Mouse (Mus musculus) myocyte (in vitro differentiated cells): ENCODE measurements around the gene Vpreb3. TPM values are rescaled to one million over a fixed set of nuclear protein-coding genes. Genes with fewer than 3 reads are reported as not detected.
A peak's percentile ranks its signal among the peaks of the same experiment; 100 is the strongest.
"Not testable (repeated sequence)": the region's sequence is repeated elsewhere in the genome, so short reads cannot be mapped to it uniquely, and the experiment has no call there.

Experiments used
- H3K27me3 ChIP-seq: one replicate; pipeline ENCODE4 v1.6.1; 2011; ENCODE audit not compliant: control insufficient read depth, insufficient read depth, insufficient read length
- H3K36me3 ChIP-seq: one replicate; pipeline ENCODE4 v1.6.1; 2011; ENCODE audit not compliant: control insufficient read depth, insufficient read depth
- H3K4me2 ChIP-seq: one replicate; pipeline ENCODE4 v1.6.1; 2011; ENCODE audit warnings: low read depth, control low read depth
- H3K4me3 ChIP-seq: one replicate; pipeline ENCODE4 v1.5.1; 2011; ENCODE audit warnings: mild to moderate bottlenecking, control low read depth, moderate library complexity
- H3K79me2 ChIP-seq: one replicate; pipeline ENCODE4 v1.6.1; 2011; ENCODE audit not compliant: control insufficient read depth, insufficient read depth
- H3ac ChIP-seq: one replicate; pipeline ENCODE4 v1.6.1; 2011; ENCODE audit not compliant: control insufficient read depth, insufficient read length
- CEBPB ChIP-seq: IDR thresholded peaks from 2 replicates; pipeline ENCODE4 v1.6.1; 2011; ENCODE audit warnings: mild to moderate bottlenecking, moderate library complexity; ENCODE audit not compliant: poor library complexity, insufficient read depth, severe bottlenecking
- E2F4 ChIP-seq: IDR thresholded peaks from one replicate; pipeline ENCODE4 v1.6.1; 2011; ENCODE audit warnings: mild to moderate bottlenecking, control low read depth, moderate library complexity; ENCODE audit not compliant: insufficient read depth
- MAX ChIP-seq: IDR thresholded peaks from one replicate; pipeline ENCODE4 v1.6.1; 2011; ENCODE audit warnings: low read depth, mild to moderate bottlenecking, control low read depth
- MYOD1 ChIP-seq, 3 experiments: IDR thresholded peaks; one replicate each; pipeline ENCODE4 v1.6.1; 2011; ENCODE audit warnings: control low read depth in 2 of 3, low read depth in 2 of 3, mild to moderate bottlenecking in 2 of 3, moderate library complexity in 1 of 3; ENCODE audit not compliant: insufficient read length in 2 of 3, control insufficient read depth in 1 of 3
- MYOG ChIP-seq, 3 experiments: IDR thresholded peaks; one replicate each; pipeline ENCODE4 v1.6.1; 2011; ENCODE audit warnings: control low read depth in 2 of 3, low read depth in 2 of 3, mild to moderate bottlenecking in 2 of 3; ENCODE audit not compliant: insufficient read length in 2 of 3, control insufficient read depth in 1 of 3, insufficient read depth in 1 of 3
- POLR2A ChIP-seq: IDR thresholded peaks from one replicate; pipeline ENCODE4 v1.6.1; 2011; ENCODE audit warnings: low read depth, mild to moderate bottlenecking, control low read depth, moderate library complexity; ENCODE audit not compliant: insufficient read length
- POLR2AphosphoS2 ChIP-seq: IDR thresholded peaks from one replicate; pipeline ENCODE4 v1.6.1; 2011; ENCODE audit warnings: low read depth, control low read depth; ENCODE audit not compliant: insufficient read length
- REST ChIP-seq: IDR thresholded peaks from one replicate; pipeline ENCODE4 v1.6.1; 2011; ENCODE audit warnings: mild to moderate bottlenecking, control low read depth, moderate library complexity; ENCODE audit not compliant: insufficient read depth, insufficient read length
- SRF ChIP-seq: IDR thresholded peaks from one replicate; pipeline ENCODE4 v1.6.1; 2011; ENCODE audit warnings: low read depth; ENCODE audit not compliant: control insufficient read depth, insufficient read length
- TCF12 ChIP-seq: IDR thresholded peaks from one replicate; pipeline ENCODE4 v1.6.1; 2011; ENCODE audit warnings: mild to moderate bottlenecking, control low read depth; ENCODE audit not compliant: poor library complexity, insufficient read depth, severe bottlenecking
- TCF3 ChIP-seq: IDR thresholded peaks from one replicate; pipeline ENCODE4 v1.6.1; 2011; ENCODE audit warnings: low read depth, control low read depth; ENCODE audit not compliant: insufficient read length
- USF1 ChIP-seq: IDR thresholded peaks from one replicate; pipeline ENCODE4 v1.6.1; 2011; ENCODE audit warnings: low read depth, mild to moderate bottlenecking, control low read depth, moderate library complexity
- polyA plus RNA-seq: library from polyadenylated mRNA; unstranded; fragments of >200 nt; fragmentation: generic; extraction: Trizol; gene quantifications from one replicate; pipeline ENCODE4 v1.2.1, GENCODE M21; 2012; ENCODE audit warnings: missing spikeins

Vpreb3 gene
- polyA plus RNA-seq, 1 experiment, result 0.48 TPM

GRCm38 (mm10) chr10:75978835-75979157 lies 35.9 kb downstream of the Vpreb3 start:
- Histone ChIP-seq H3ac (no peak overlapping the region), H3K4me3 (no peak overlapping the region), H3K36me3 (no peaks in the 10 kb centered on the region), H3K4me2 (no peak overlapping the region), H3K27me3 (peaks cover 4% of the 10 kb centered on the region), H3K79me2 (no peaks in the 10 kb centered on the region)
- no peak for TF ChIP-seq USF1

- H3ac ChIP-seq, result no peak overlapping the region
- no peak overlapping the region for H3K4me2 ChIP-seq
- peaks cover 4% of the 10 kb centered on the region for H3K27me3 ChIP-seq
- H3K36me3 ChIP-seq, result no peaks in the 10 kb centered on the region
- no peak for TF ChIP-seq CEBPB
- no peak for TF ChIP-seq TCF3
- no peak for TF ChIP-seq USF1
- TF ChIP-seq REST, result no peak
- TF ChIP-seq E2F4, result no peak
- H3K79me2 ChIP-seq, result no peaks in the 10 kb centered on the region
- H3K4me3 ChIP-seq, result no peak overlapping the region
These were observed 36.6 kb downstream of the Vpreb3 start for GRCm38 (mm10) chr10:75979432-75979831.

GRCm38 (mm10) chr10:75990430-75991042 lies 47.7 kb downstream of the Vpreb3 start:
- TF ChIP-seq TCF3, result peak; percentile 51
- TF ChIP-seq REST, result no peak
- peak; percentile 58 for TF ChIP-seq TCF12
- TF ChIP-seq MYOD1 (IDR thresholded peaks at IDR 0.05; ENCODE audit: control insufficient read depth in 1 of 3, insufficient read length in 2 of 3, low read depth in 2 of 3), result peak in 2 of 3 experiments; percentile 81 to 90
- TF ChIP-seq MYOG (IDR thresholded peaks at IDR 0.05; ENCODE audit: control insufficient read depth in 1 of 3, insufficient read depth in 1 of 3, insufficient read length in 2 of 3, low read depth in 2 of 3), result peak in 2 of 3 experiments; percentile 76 to 88
- H3K79me2 ChIP-seq, result no peaks in the 10 kb centered on the region
- H3K4me2 ChIP-seq, result peak overlapping the region; percentile 7
- H3K27me3 ChIP-seq, result peaks cover 19% of the 10 kb centered on the region
- H3K4me3 ChIP-seq, result no peak overlapping the region
- H3ac ChIP-seq, result no peak overlapping the region
- no peaks in the 10 kb centered on the region for H3K36me3 ChIP-seq

GRCm38 (mm10) chr10:75993616-75994240 lies 50.9 kb downstream of the Vpreb3 start:
- TF ChIP-seq MYOG (IDR thresholded peaks at IDR 0.05; ENCODE audit: control insufficient read depth in 1 of 3, insufficient read depth in 1 of 3, insufficient read length in 2 of 3, low read depth in 2 of 3), result no peak
- TF ChIP-seq POLR2A, result no peak
- no peak for TF ChIP-seq TCF12
- no peak for TF ChIP-seq SRF
- TF ChIP-seq POLR2AphosphoS2, result no peak
- no peak for TF ChIP-seq MAX
- no peak for TF ChIP-seq E2F4
- TF ChIP-seq REST, result no peak
- no peak for TF ChIP-seq MYOD1 (IDR thresholded peaks at IDR 0.05; ENCODE audit: control insufficient read depth in 1 of 3, insufficient read length in 2 of 3, low read depth in 2 of 3)
- no peak for TF ChIP-seq TCF3
- TF ChIP-seq USF1, result no peak
- no peak for TF ChIP-seq CEBPB
- Histone ChIP-seq H3K79me2 (no peaks in the 10 kb centered on the region), H3K4me3 (no peak overlapping the region), H3K36me3 (no peaks in the 10 kb centered on the region), H3K27me3 (peaks cover 22% of the 10 kb centered on the region), H3K4me2 (no peak overlapping the region), H3ac (no peak overlapping the region)

- H3K79me2 ChIP-seq, H3K36me3 ChIP-seq: not testable (repeated sequence)
- TF ChIP-seq MYOG (IDR thresholded peaks at IDR 0.05; ENCODE audit: control insufficient read depth in 1 of 3, insufficient read depth in 1 of 3, insufficient read length in 2 of 3, low read depth in 2 of 3) (peak in 1 of 3 experiments; percentile 56), MYOD1 (IDR thresholded peaks at IDR 0.05; ENCODE audit: control insufficient read depth in 1 of 3, insufficient read length in 2 of 3, low read depth in 2 of 3) (peak in 1 of 3 experiments; percentile 26)
These were observed 51.8 kb downstream of the Vpreb3 start for GRCm38 (mm10) chr10:75994531-75995210.

More at GRCm38 (mm10) chr10:75994531-75995210, 51.8 kb downstream of the Vpreb3 start:
- not testable (repeated sequence) for H3K4me3 ChIP-seq, H3ac ChIP-seq, H3K4me2 ChIP-seq
- peaks cover 22% of the 10 kb centered on the region for H3K27me3 ChIP-seq
